Mouse (Mus musculus): Measurements from ENCODE around the gene Zfp280d. TPM values are rescaled to one million over a fixed set of nuclear protein-coding genes. Genes with fewer than 3 reads are reported as not detected.

The Zfp280d gene
- polyA plus RNA-seq, 1 experiment from 2014 or later: 28.4 TPM

GRCm38 (mm10) chr9:72404934-72405333 is 130.3 kb downstream of the Zfp280d start:
- Histone ChIP-seq H3K27ac (no peak overlapping the region), H3K4me2 (no peak overlapping the region), H3K4me3 (replicated peaks) (no peak overlapping the region), H3K27me3 (replicated peaks) (no peaks in the 10 kb centered on the region), H3K9me3 (no peaks in the 10 kb centered on the region), H3K9ac (no peak overlapping the region), H3K4me1 (no peaks in the 10 kb centered on the region), H3K36me3 (no peaks in the 10 kb centered on the region)
- ATAC-seq (ENCODE audit: insufficient read depth, low FRiP score, low read depth): no peak
- WGBS: 70% methylated on average over 3 of the region's 3 CpGs

- H3K4me1 ChIP-seq: no peaks in the 10 kb centered on the region
- no peak for ATAC-seq (ENCODE audit: insufficient read depth, low FRiP score, low read depth)
- no peaks in the 10 kb centered on the region for H3K36me3 ChIP-seq
- no peak overlapping the region for H3K27ac ChIP-seq
- H3K4me3 ChIP-seq (replicated peaks): no peak overlapping the region
- WGBS: 77% methylated on average over 9 of the region's 9 CpGs
- H3K4me2 ChIP-seq: no peak overlapping the region
- no peak overlapping the region for H3K9ac ChIP-seq
- no peaks in the 10 kb centered on the region for H3K27me3 ChIP-seq (replicated peaks)
- H3K9me3 ChIP-seq: no peaks in the 10 kb centered on the region
Observed at GRCm38 (mm10) chr9:72405882-72406638, 131.4 kb downstream of the Zfp280d start.

- Histone ChIP-seq H3K4me3 (replicated peaks) (peak overlapping the region; percentile 33), H3K9me3 (no peaks in the 10 kb centered on the region), H3K27me3 (replicated peaks) (no peaks in the 10 kb centered on the region), H3K36me3 (no peaks in the 10 kb centered on the region), H3K4me1 (no peaks in the 10 kb centered on the region), H3K4me2 (peak overlapping the region; percentile 60), H3K9ac (peak overlapping the region; percentile 4; the same call in 1 of the 2 replicates), H3K27ac (no peak overlapping the region)
- WGBS: 7% methylated on average over 12 of the region's 12 CpGs
- peak; percentile 58; the same call in 1 of the 2 replicates for ATAC-seq (ENCODE audit: insufficient read depth, low FRiP score, low read depth)
Observed at GRCm38 (mm10) chr9:72408131-72408586, 133.5 kb downstream of the Zfp280d start.

- WGBS: 38% methylated on average over 15 of the region's 15 CpGs
- H3K4me1 ChIP-seq: no peaks in the 10 kb centered on the region
- no peaks in the 10 kb centered on the region for H3K27me3 ChIP-seq (replicated peaks)
- H3K9me3 ChIP-seq: no peaks in the 10 kb centered on the region
- H3K9ac ChIP-seq: no peak overlapping the region
- peak; percentile 93 for ATAC-seq (ENCODE audit: insufficient read depth, low FRiP score, low read depth)
- H3K36me3 ChIP-seq: no peaks in the 10 kb centered on the region
- no peak overlapping the region for H3K4me2 ChIP-seq
- no peak overlapping the region for H3K4me3 ChIP-seq (replicated peaks)
- no peak overlapping the region for H3K27ac ChIP-seq
Observed at GRCm38 (mm10) chr9:72409381-72410225, 134.9 kb downstream of the Zfp280d start.

GRCm38 (mm10) chr9:72411746-72412145 is 137.1 kb downstream of the Zfp280d start:
- Histone ChIP-seq H3K36me3 (no peaks in the 10 kb centered on the region), H3K27ac (no peak overlapping the region), H3K9me3 (no peaks in the 10 kb centered on the region), H3K27me3 (replicated peaks) (no peaks in the 10 kb centered on the region), H3K4me2 (no peak overlapping the region), H3K4me1 (no peaks in the 10 kb centered on the region), H3K4me3 (replicated peaks) (no peak overlapping the region), H3K9ac (no peak overlapping the region)
- 89% methylated on average over 2 of the region's 2 CpGs for WGBS
- ATAC-seq (ENCODE audit: insufficient read depth, low FRiP score, low read depth): no peak

Other genes with a start within 250 kb of the Zfp280d start
- gene Tcf12, start 163.0 kb upstream of the Zfp280d start, polyA plus RNA-seq (2015; fragmentation: Nextera tagmentation; extraction: Ambion mirVana): 47.6 and 48.4 TPM in 2 replicates
- gene Mns1, start 163.2 kb downstream of the Zfp280d start, polyA plus RNA-seq (2015; fragmentation: Nextera tagmentation; extraction: Ambion mirVana): 23.1 and 31.0 TPM in 2 replicates
- 23.3 and 25.0 TPM in 2 replicates for gene Tex9, start 217.4 kb downstream of the Zfp280d start, polyA plus RNA-seq (2015; fragmentation: Nextera tagmentation; extraction: Ambion mirVana)